Mouse (Mus musculus) kidney, embryonic 16.5 days (tissue): ENCODE data around the gene Dis3l2. TPM values are rescaled to one million over a fixed set of nuclear protein-coding genes. Genes with fewer than 3 reads are reported as not detected.
A peak's percentile ranks its signal among the peaks of the same experiment; 100 is the strongest.

ENCODE experiments used
- ATAC-seq: fragments of 200-750 bp; cut with Nextera tagmentation; 2 replicates; pipeline ENCODE4 v1.8.0; 2017; ENCODE audit warnings: moderate TSS enrichment; ENCODE audit not compliant: low FRiP score, low TSS enrichment
- H3K27ac ChIP-seq: fragments of 300-500 bp; sonication (generic); 2 replicates; pipeline ENCODE4 v1.5.1; 2014; ENCODE audit warnings: low read length
- H3K27me3 ChIP-seq: fragments of 300-500 bp; sonication (generic); 2 replicates; pipeline ENCODE4 v1.6.1; 2014; ENCODE audit warnings: low read length, control low read depth, mixed read lengths; ENCODE audit not compliant: insufficient read depth
- H3K36me3 ChIP-seq: fragments of 300-500 bp; sonication (generic); 2 replicates; pipeline ENCODE4 v1.6.1; 2014; ENCODE audit warnings: low read length, control low read depth, mixed read lengths; ENCODE audit not compliant: insufficient read depth
- H3K4me1 ChIP-seq: fragments of 300-500 bp; sonication (generic); 2 replicates; pipeline ENCODE4 v1.6.1; 2014; ENCODE audit warnings: low read length, control low read depth, mixed read lengths; ENCODE audit not compliant: insufficient read depth
- H3K4me2 ChIP-seq: fragments of 300-500 bp; sonication (generic); replicated peaks from 2 replicates; pipeline ENCODE4 v1.6.1; 2014; ENCODE audit warnings: low read depth, low read length
- H3K4me3 ChIP-seq: fragments of 300-500 bp; sonication (generic); 2 replicates; pipeline ENCODE4 v1.5.1; 2014; ENCODE audit warnings: mild to moderate bottlenecking, low read length
- H3K9ac ChIP-seq: fragments of 300-500 bp; sonication (generic); replicated peaks from 2 replicates; pipeline ENCODE4 v1.6.1; 2014; ENCODE audit warnings: low read length
- H3K9me3 ChIP-seq: fragments of 300-500 bp; sonication (generic); 2 replicates; pipeline ENCODE4 v1.6.1; 2016; ENCODE audit warnings: low read length, control low read depth
- WGBS: fragments of 180-500 bp; shearing (Covaris S2); extraction: QIAGEN DNeasy Blood & Tissue Kit; methylation state at CpG from one replicate; pipeline ENCODE4 v1.1.7; 2014; 5-methylcytosine and 5-hydroxymethylcytosine counted together
- polyA plus RNA-seq: library from polyadenylated mRNA; unstranded; fragments of >200 nt; fragmentation: Nextera tagmentation; extraction: Ambion mirVana; gene quantifications from 2 replicates; pipeline ENCODE4 v1.2.1, GENCODE M21; 2015

Dis3l2 gene
- polyA plus RNA-seq, 1 experiment from 2014 or later: 30.8 TPM

GRCm38 (mm10) chr1:87038477-87039070, 335.0 kb downstream of the Dis3l2 start:
- Histone ChIP-seq H3K9ac (no peak overlapping the region), H3K9me3 (no peaks in the 10 kb centered on the region), H3K27me3 (no peaks in the 10 kb centered on the region), H3K4me2 (no peak overlapping the region), H3K36me3 (no peaks in the 10 kb centered on the region), H3K4me3 (no peak overlapping the region), H3K4me1 (peaks cover 32% of the 10 kb centered on the region), H3K27ac (no peak overlapping the region)
- ATAC-seq: no peak
- WGBS: 90% methylated on average over 2 of the region's 2 CpGs

DNA sequence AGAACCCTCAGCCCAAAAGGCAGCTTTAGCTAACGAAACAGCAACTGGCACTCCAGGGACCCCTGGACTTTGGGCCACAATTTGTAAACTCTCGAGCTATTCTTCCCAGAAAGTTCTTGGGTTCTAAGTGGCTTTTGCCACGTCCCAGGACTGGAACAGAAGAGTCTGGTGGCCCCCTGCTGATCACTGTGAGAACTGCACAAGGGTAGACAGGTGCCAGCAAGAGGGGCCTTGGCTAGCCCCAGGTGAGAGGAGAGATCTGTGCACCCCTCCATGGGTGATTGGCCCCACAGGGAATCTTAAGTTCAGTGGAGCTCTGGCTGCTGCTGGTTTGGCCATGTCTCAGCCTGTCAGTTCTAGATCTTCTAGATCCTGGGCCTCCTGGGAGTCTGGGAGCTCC, 337.5 kb downstream of the Dis3l2 start:
- Histone ChIP-seq H3K4me2 (no peak overlapping the region), H3K9ac (no peak overlapping the region), H3K9me3 (no peaks in the 10 kb centered on the region), H3K36me3 (no peaks in the 10 kb centered on the region), H3K4me1 (peaks cover 16% of the 10 kb centered on the region), H3K27me3 (no peaks in the 10 kb centered on the region), H3K27ac (no peak overlapping the region), H3K4me3 (no peak overlapping the region)
- no peak for ATAC-seq
- 30% methylated on average over 3 of the region's 3 CpGs for WGBS

DNA sequence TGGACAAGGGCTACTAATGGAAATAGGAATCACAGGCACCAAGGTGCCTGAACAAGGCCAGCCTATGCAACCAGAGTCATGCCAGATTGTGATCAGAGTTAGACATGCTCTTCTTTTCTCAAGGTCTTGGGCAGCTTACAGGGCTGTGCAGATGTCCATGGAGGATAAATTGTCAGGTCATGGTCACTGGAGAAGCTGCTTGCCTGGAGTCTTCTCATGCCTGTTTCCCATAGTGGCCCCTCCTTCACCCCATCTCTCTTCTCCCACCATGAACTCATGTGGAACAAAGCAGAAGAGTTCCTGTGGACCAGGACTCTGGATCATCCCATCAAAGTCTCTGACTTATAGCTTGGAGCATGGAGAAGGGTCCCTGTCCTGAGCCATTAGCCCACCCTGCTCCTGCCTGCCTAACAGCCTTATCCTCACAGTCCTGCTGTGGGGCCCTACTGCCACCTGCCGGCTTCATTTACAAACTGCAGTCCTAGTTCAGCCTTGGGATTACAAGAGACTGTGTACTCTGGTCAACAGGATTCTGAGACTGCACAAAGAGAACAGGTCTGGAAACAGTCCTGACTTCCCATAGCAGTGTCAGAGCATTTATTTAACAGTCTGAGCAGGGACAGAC, 338.3 kb downstream of the Dis3l2 start:
- Histone ChIP-seq H3K9me3 (no peaks in the 10 kb centered on the region), H3K27me3 (no peaks in the 10 kb centered on the region), H3K27ac (no peak overlapping the region), H3K4me1 (peaks cover 8% of the 10 kb centered on the region), H3K4me2 (no peak overlapping the region), H3K9ac (0 out of 2 replicates have a peak overlapping the region, but pooled peaks have one; percentile 12), H3K4me3 (no peak overlapping the region), H3K36me3 (no peaks in the 10 kb centered on the region)
- 0% methylated on average over 1 of the region's 1 CpGs for WGBS
- ATAC-seq: 0 out of 2 replicates have a peak, but pooled peaks have one; percentile 35

DNA sequence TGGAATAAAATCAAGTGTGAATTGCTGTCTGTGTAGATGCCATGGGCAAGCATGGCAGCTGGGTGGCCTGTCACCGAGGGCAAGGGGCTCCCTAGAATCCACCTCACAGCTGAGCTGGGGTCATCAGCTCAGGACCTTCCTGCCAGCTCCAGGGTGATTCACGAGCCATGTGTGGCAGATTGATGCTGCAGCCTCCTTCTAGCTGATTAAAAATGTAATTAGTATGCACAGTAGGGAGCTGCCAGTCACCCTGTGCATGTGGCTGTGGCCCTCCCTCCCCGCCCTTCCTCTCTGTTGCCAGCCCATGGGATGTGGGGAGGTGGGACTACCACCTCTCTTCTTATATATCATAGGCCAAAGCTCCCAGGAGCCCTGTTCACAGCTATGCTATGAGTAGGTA, 346.5 kb downstream of the Dis3l2 start:
- Histone ChIP-seq H3K4me3 (no peak overlapping the region), H3K36me3 (no peaks in the 10 kb centered on the region), H3K9me3 (no peaks in the 10 kb centered on the region), H3K4me1 (no peaks in the 10 kb centered on the region), H3K9ac (no peak overlapping the region), H3K4me2 (no peak overlapping the region), H3K27me3 (no peaks in the 10 kb centered on the region), H3K27ac (no peak overlapping the region)
- WGBS: 80% methylated on average over 3 of the region's 3 CpGs
- ATAC-seq: no peak

DNA sequence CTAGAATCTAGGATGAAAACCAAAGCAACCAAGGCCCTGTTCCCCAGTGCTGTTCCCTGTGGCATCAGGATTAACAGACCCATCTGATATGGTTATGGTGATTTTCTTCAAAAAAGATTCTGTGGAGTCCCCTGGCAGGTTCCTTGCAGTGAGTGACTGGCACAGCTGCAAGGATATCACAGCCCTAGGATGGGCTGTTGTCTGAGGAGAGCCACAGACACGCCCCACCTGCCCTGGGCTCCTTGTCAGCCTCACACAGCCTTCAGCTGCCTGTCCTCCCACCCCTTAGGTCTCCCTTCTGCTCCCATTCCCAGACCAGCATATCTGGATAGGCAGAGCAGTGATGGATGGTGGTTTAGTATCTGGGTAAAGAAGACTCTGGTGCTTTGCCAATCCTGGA, 347.1 kb downstream of the Dis3l2 start:
- H3K9ac ChIP-seq: no peak overlapping the region
- no peak overlapping the region for H3K27ac ChIP-seq
- no peak for ATAC-seq
- H3K4me3 ChIP-seq: no peak overlapping the region
- H3K4me2 ChIP-seq: no peak overlapping the region
- H3K4me1 ChIP-seq: no peaks in the 10 kb centered on the region
- H3K9me3 ChIP-seq: no peaks in the 10 kb centered on the region
- 56% methylated on average over 1 of the region's 1 CpGs for WGBS
- no peaks in the 10 kb centered on the region for H3K36me3 ChIP-seq
- H3K27me3 ChIP-seq: no peaks in the 10 kb centered on the region

DNA sequence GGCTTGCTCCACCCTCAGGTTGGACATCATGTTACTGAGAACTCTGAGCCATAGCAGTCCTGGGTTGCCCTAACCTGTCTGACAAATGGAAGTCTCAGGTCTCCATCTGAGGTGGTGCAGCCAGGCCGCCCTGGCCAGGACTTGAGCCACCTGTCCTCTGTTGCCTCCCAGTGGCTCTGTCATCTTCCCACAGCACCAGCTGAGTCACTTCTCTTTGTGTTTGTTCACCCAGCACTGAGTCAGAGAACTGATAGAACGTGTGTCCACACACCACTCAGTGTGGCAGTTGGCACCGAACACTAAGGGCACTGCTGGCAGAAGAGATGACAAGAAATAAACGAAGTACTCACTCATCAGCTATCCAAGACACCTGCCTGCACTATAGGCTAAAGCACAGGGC, 347.8 kb downstream of the Dis3l2 start:
- no peaks in the 10 kb centered on the region for H3K4me1 ChIP-seq

DNA sequence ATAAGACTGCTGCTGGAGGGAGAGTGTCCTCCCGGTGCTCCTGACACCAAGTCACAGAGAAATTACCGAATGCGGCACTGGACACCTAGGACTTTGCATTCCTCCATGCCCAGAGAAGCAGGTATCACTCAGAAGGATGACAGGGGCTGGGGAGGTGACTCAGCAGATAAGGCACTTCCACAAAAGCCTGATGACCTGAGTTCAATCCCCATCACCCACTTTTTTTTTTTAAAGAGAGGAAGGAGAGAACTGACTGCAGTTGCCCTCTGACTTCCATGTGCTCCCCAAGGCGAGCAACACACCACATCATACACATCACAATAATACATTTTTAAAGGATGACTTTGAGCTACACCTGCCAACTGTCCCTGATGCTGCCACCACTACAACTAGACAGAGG, 353.5 kb downstream of the Dis3l2 start:
- no peak overlapping the region for H3K27ac ChIP-seq
- H3K4me2 ChIP-seq: no peak overlapping the region
- H3K27me3 ChIP-seq: no peaks in the 10 kb centered on the region
- no peak for ATAC-seq
- H3K4me1 ChIP-seq: no peaks in the 10 kb centered on the region
- no peak overlapping the region for H3K4me3 ChIP-seq
- WGBS: 70% methylated on average over 4 of the region's 4 CpGs
- H3K9me3 ChIP-seq: no peaks in the 10 kb centered on the region
- no peaks in the 10 kb centered on the region for H3K36me3 ChIP-seq
- H3K9ac ChIP-seq: no peak overlapping the region

More for the DNA sequence above, 347.8 kb downstream of the Dis3l2 start:
- Histone ChIP-seq H3K36me3 (no peaks in the 10 kb centered on the region), H3K27me3 (no peaks in the 10 kb centered on the region), H3K4me2 (no peak overlapping the region), H3K27ac (no peak overlapping the region), H3K9ac (no peak overlapping the region), H3K4me3 (no peak overlapping the region), H3K9me3 (no peaks in the 10 kb centered on the region)
- WGBS: 85% methylated on average over 4 of the region's 4 CpGs
- no peak for ATAC-seq

DNA sequence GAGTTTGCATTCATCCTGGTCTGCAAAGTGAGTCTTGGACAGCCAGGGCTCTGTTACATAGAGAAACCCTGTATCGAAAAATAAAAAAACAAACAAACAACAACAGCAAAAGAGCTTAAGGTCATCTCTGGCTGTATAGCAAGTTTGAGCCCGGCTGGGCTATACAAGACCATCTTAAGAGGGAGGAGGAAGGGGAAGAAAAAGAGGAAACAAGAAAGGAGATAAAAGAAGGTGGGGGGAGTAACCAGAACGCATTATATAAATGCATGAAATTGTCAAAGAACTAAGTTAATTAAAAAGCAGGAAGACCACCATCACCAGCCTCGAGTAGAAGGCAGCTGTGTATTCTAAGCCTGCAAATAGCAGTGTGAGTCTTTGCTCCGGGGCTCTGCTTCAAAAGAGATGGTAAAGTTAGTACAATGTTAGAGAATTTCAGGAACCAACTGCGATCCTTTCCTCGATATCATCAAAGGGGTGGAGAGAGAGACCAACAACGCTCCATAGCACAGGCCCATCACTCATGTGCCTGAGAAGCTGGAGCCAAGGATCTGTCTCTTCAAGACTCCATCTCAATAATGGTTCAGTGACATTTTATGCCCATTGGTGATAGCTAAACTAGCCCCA, 355.5 kb downstream of the Dis3l2 start:
- no peak for ATAC-seq
- Histone ChIP-seq H3K4me3 (no peak overlapping the region), H3K27me3 (no peaks in the 10 kb centered on the region), H3K36me3 (no peaks in the 10 kb centered on the region), H3K9me3 (no peaks in the 10 kb centered on the region), H3K4me2 (no peak overlapping the region), H3K9ac (no peak overlapping the region), H3K4me1 (no peaks in the 10 kb centered on the region), H3K27ac (no peak overlapping the region)
- WGBS: 80% methylated on average over 8 of the region's 8 CpGs

DNA sequence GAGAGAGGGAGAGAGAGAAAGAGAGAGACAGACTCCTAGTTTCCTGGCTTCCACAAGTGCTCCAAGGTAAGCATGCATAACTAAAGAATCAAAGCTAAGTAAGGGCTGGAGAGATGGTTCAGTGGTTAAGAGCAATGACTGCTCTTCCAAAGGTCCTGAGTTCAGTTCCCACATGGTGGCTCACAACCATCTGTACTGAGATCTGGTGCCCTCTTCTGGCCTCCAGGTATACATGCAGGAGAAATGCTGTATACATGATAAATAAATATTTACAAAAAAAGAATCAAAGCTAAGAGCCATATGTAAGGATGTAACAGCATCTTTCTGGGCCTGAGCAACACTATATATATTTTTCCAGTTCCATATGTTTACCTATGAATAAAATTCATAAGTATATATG, 357.3 kb downstream of the Dis3l2 start:
- no peak for ATAC-seq
- no peak overlapping the region for H3K27ac ChIP-seq
- no peak overlapping the region for H3K4me3 ChIP-seq
- no peaks in the 10 kb centered on the region for H3K9me3 ChIP-seq
- H3K36me3 ChIP-seq: no peaks in the 10 kb centered on the region
- H3K27me3 ChIP-seq: no peaks in the 10 kb centered on the region
- no peak overlapping the region for H3K4me2 ChIP-seq
- 0 out of 2 replicates have a peak, but pooled peaks cover 3% of the 10 kb centered on the region for H3K4me1 ChIP-seq
- H3K9ac ChIP-seq: no peak overlapping the region

DNA sequence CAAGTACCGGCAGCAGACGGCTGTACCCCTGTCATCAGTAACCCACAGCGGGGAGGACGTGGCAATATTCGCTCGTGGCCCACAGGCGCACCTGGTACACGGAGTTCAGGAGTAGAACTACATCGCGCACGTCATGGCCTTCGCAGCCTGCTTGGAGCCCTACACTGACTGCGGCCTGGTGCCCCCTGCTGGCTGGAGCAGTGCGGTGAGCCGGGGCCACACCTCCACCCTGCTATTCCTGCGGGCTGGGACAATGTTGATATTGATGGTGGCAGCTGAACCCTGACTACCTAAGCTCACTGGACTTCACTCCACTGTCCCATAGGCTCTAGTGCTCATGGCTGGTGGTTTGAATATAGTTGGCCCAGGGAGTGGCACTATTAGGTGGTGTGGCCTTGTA, 367.1 kb downstream of the Dis3l2 start:
- Histone ChIP-seq H3K9ac (no peak overlapping the region), H3K9me3 (no peaks in the 10 kb centered on the region), H3K4me3 (no peak overlapping the region), H3K36me3 (no peaks in the 10 kb centered on the region), H3K4me1 (no peaks in the 10 kb centered on the region), H3K27ac (no peak overlapping the region), H3K4me2 (no peak overlapping the region), H3K27me3 (no peaks in the 10 kb centered on the region)
- 60% methylated on average over 16 of the region's 16 CpGs for whole genome bisulfite sequencing
- no peak; the same call in 1 of the 2 replicates for ATAC-seq
